Mouse (Mus musculus): ENCODE data around the gene Ccdc158.

DNA sequence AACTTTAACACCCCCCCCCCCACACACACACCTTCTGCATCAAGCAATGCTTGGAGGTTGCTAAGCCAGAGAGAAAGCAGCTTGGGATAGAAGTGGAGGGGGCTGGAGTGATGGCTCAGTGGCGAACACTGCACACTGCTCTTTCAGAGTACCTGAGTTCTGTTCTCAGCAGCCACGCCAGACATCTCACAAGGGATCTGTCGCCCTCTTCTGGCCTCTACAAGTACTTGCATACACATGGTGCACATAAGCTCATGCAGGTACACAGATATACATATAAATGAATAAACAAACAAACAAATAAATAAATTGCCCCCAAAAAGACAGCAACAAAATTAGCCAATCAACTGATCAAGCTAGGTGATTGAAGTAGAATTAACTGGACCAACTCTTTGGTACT is 18.7 kb upstream of the Ccdc158 start:
- TF ChIP-seq CTCF (IDR thresholded peaks at IDR 0.05; ENCODE audit: extremely low read depth, insufficient read depth, insufficient read length, insufficient replicate concordance) (no peak), POLR2A (IDR thresholded peaks at IDR 0.05; ENCODE audit: low read depth, low read length) (no peak)

Data from spleen, adult 2 months (tissue).